Mouse (Mus musculus): ENCODE measurements at regions not wholly inside any gene's neighbourhood (a gene's known extent, or its start where the extent isn't known, plus 50 kb on each side); places are given as distances from the start of the nearest gene placed in this dataset.

GRCm38 (mm10) chr3:151294606-151295005 is 143.1 kb upstream of the Adgrl4 start:
- TF ChIP-seq POLR2A (IDR thresholded peaks at IDR 0.05; ENCODE audit: control insufficient read depth, extremely low read depth, insufficient read depth, low read length, poor library complexity) (no peak), CTCF (IDR thresholded peaks at IDR 0.05; ENCODE audit: borderline replicate concordance, control insufficient read depth, extremely low read depth, insufficient read depth, low read length, poor library complexity) (no peak)
